Mouse (Mus musculus): ENCODE results near the gene Enpp6. TPM values are rescaled to one million over a fixed set of nuclear protein-coding genes. Genes with fewer than 3 reads are reported as not detected.

Enpp6 gene
- polyA plus RNA-seq, 1 experiment from 2014 or later, result 0.34 TPM

- H3K9me3 ChIP-seq (ENCODE audit: control insufficient read depth, low read length), result no peaks in the 10 kb centered on the region
- H3K4me2 ChIP-seq (ENCODE audit: low read depth), result no peak overlapping the region
- ATAC-seq (ENCODE audit: insufficient read depth, low FRiP score, low TSS enrichment) (no peak), DNase-seq (ENCODE audit: low spot score) (peak; percentile 82)
- H3K4me3 ChIP-seq (ENCODE audit: low read depth, low read length), result no peak overlapping the region
- 21% methylated on average over 7 of the region's 7 CpGs for WGBS
- H3K27ac ChIP-seq (ENCODE audit: low read depth, low read length), result no peak overlapping the region
- H3K9ac ChIP-seq (ENCODE audit: low read length), result no peak overlapping the region
- H3K27me3 ChIP-seq (ENCODE audit: control insufficient read depth, insufficient read depth, low read length), result no peaks in the 10 kb centered on the region
- no peaks in the 10 kb centered on the region for H3K4me1 ChIP-seq (ENCODE audit: control insufficient read depth, insufficient read depth, low read length)
- H3K36me3 ChIP-seq (ENCODE audit: control insufficient read depth, insufficient read depth, low read length), result no peaks in the 10 kb centered on the region
Measured at GRCm38 (mm10) chr8:46953472-46953871, 33.2 kb upstream of the Enpp6 start.

- H3K9ac ChIP-seq (ENCODE audit: low read length), result no peak overlapping the region
- no peak overlapping the region for H3K4me2 ChIP-seq (ENCODE audit: low read depth)
- ATAC-seq (ENCODE audit: insufficient read depth, low FRiP score, low TSS enrichment) (no peak), DNase-seq (ENCODE audit: low spot score) (no peak)
- 59% methylated on average over 10 of the region's 10 CpGs for WGBS
- no peaks in the 10 kb centered on the region for H3K36me3 ChIP-seq (ENCODE audit: control insufficient read depth, insufficient read depth, low read length)
- H3K4me3 ChIP-seq (ENCODE audit: low read depth, low read length), result no peak overlapping the region
- H3K9me3 ChIP-seq (ENCODE audit: control insufficient read depth, low read length), result no peaks in the 10 kb centered on the region
- H3K27me3 ChIP-seq (ENCODE audit: control insufficient read depth, insufficient read depth, low read length), result no peaks in the 10 kb centered on the region
- no peaks in the 10 kb centered on the region for H3K4me1 ChIP-seq (ENCODE audit: control insufficient read depth, insufficient read depth, low read length)
- no peak overlapping the region for H3K27ac ChIP-seq (ENCODE audit: low read depth, low read length)
Measured at GRCm38 (mm10) chr8:46962630-46963427, 23.9 kb upstream of the Enpp6 start.

GRCm38 (mm10) chr8:46963619-46964145 is 23.0 kb upstream of the Enpp6 start:
- no peak for ATAC-seq (ENCODE audit: insufficient read depth, low FRiP score, low TSS enrichment)
- H3K9me3 ChIP-seq (ENCODE audit: control insufficient read depth, low read length), result no peaks in the 10 kb centered on the region
- H3K27me3 ChIP-seq (ENCODE audit: control insufficient read depth, insufficient read depth, low read length), result no peaks in the 10 kb centered on the region
- no peak overlapping the region for H3K9ac ChIP-seq (ENCODE audit: low read length)
- H3K4me1 ChIP-seq (ENCODE audit: control insufficient read depth, insufficient read depth, low read length), result no peaks in the 10 kb centered on the region
- no peak overlapping the region for H3K4me2 ChIP-seq (ENCODE audit: low read depth)
- H3K4me3 ChIP-seq (ENCODE audit: low read depth, low read length), result no peak overlapping the region
- DNase-seq (ENCODE audit: low spot score), result no peak
- WGBS, result 30% methylated on average over 8 of the region's 8 CpGs
- H3K27ac ChIP-seq (ENCODE audit: low read depth, low read length), result no peak overlapping the region
- H3K36me3 ChIP-seq (ENCODE audit: control insufficient read depth, insufficient read depth, low read length), result no peaks in the 10 kb centered on the region

GRCm38 (mm10) chr8:46965812-46966211 is 20.9 kb upstream of the Enpp6 start:
- no peaks in the 10 kb centered on the region for H3K27me3 ChIP-seq (ENCODE audit: control insufficient read depth, insufficient read depth, low read length)
- H3K4me3 ChIP-seq (ENCODE audit: low read depth, low read length), result no peak overlapping the region
- no peaks in the 10 kb centered on the region for H3K9me3 ChIP-seq (ENCODE audit: control insufficient read depth, low read length)
- ATAC-seq (ENCODE audit: insufficient read depth, low FRiP score, low TSS enrichment) (no peak), DNase-seq (ENCODE audit: low spot score) (no peak)
- H3K4me1 ChIP-seq (ENCODE audit: control insufficient read depth, insufficient read depth, low read length), result no peaks in the 10 kb centered on the region
- no peaks in the 10 kb centered on the region for H3K36me3 ChIP-seq (ENCODE audit: control insufficient read depth, insufficient read depth, low read length)
- no peak overlapping the region for H3K9ac ChIP-seq (ENCODE audit: low read length)
- no peak overlapping the region for H3K27ac ChIP-seq (ENCODE audit: low read depth, low read length)
- WGBS, result 61% methylated on average over 14 of the region's 14 CpGs
- H3K4me2 ChIP-seq (ENCODE audit: low read depth), result no peak overlapping the region

- no peak overlapping the region for H3K27ac ChIP-seq (ENCODE audit: low read depth, low read length)
- no peaks in the 10 kb centered on the region for H3K36me3 ChIP-seq (ENCODE audit: control insufficient read depth, insufficient read depth, low read length)
- DNase-seq (ENCODE audit: low spot score) (no peak), ATAC-seq (ENCODE audit: insufficient read depth, low FRiP score, low TSS enrichment) (no peak)
- no peaks in the 10 kb centered on the region for H3K4me1 ChIP-seq (ENCODE audit: control insufficient read depth, insufficient read depth, low read length)
- 93% methylated on average over 3 of the region's 3 CpGs for WGBS
- no peaks in the 10 kb centered on the region for H3K9me3 ChIP-seq (ENCODE audit: control insufficient read depth, low read length)
- H3K27me3 ChIP-seq (ENCODE audit: control insufficient read depth, insufficient read depth, low read length), result no peaks in the 10 kb centered on the region
- no peak overlapping the region for H3K4me2 ChIP-seq (ENCODE audit: low read depth)
- no peak overlapping the region for H3K9ac ChIP-seq (ENCODE audit: low read length)
- H3K4me3 ChIP-seq (ENCODE audit: low read depth, low read length), result no peak overlapping the region
Measured at GRCm38 (mm10) chr8:46968721-46969120, 18.0 kb upstream of the Enpp6 start.

GRCm38 (mm10) chr8:46969386-46969785 is 17.3 kb upstream of the Enpp6 start:
- no peak overlapping the region for H3K9ac ChIP-seq (ENCODE audit: low read length)
- H3K9me3 ChIP-seq (ENCODE audit: control insufficient read depth, low read length), result no peaks in the 10 kb centered on the region
- no peak overlapping the region for H3K4me2 ChIP-seq (ENCODE audit: low read depth)
- no peak overlapping the region for H3K27ac ChIP-seq (ENCODE audit: low read depth, low read length)
- WGBS, result 60% methylated on average over 2 of the region's 2 CpGs
- H3K4me1 ChIP-seq (ENCODE audit: control insufficient read depth, insufficient read depth, low read length), result no peaks in the 10 kb centered on the region
- H3K27me3 ChIP-seq (ENCODE audit: control insufficient read depth, insufficient read depth, low read length), result no peaks in the 10 kb centered on the region
- no peak overlapping the region for H3K4me3 ChIP-seq (ENCODE audit: low read depth, low read length)
- no peak for ATAC-seq (ENCODE audit: insufficient read depth, low FRiP score, low TSS enrichment)
- no peak for DNase-seq (ENCODE audit: low spot score)
- no peaks in the 10 kb centered on the region for H3K36me3 ChIP-seq (ENCODE audit: control insufficient read depth, insufficient read depth, low read length)

GRCm38 (mm10) chr8:46977376-46977775 is 9.3 kb upstream of the Enpp6 start:
- 86% methylated on average over 4 of the region's 4 CpGs for WGBS

GRCm38 (mm10) chr8:46982166-46982565 is 4.5 kb upstream of the Enpp6 start:
- no peaks in the 10 kb centered on the region for H3K27me3 ChIP-seq (ENCODE audit: control insufficient read depth, insufficient read depth, low read length)
- H3K4me3 ChIP-seq (ENCODE audit: low read depth, low read length), result no peak overlapping the region
- H3K36me3 ChIP-seq (ENCODE audit: control insufficient read depth, insufficient read depth, low read length), result no peaks in the 10 kb centered on the region
- no peaks in the 10 kb centered on the region for H3K9me3 ChIP-seq (ENCODE audit: control insufficient read depth, low read length)
- WGBS, result 89% methylated on average over 6 of the region's 6 CpGs
- DNase-seq (ENCODE audit: low spot score) (no peak), ATAC-seq (ENCODE audit: insufficient read depth, low FRiP score, low TSS enrichment) (no peak)
- no peak overlapping the region for H3K4me2 ChIP-seq (ENCODE audit: low read depth)
- H3K9ac ChIP-seq (ENCODE audit: low read length), result no peak overlapping the region
- no peak overlapping the region for H3K27ac ChIP-seq (ENCODE audit: low read depth, low read length)
- H3K4me1 ChIP-seq (ENCODE audit: control insufficient read depth, insufficient read depth, low read length), result no peaks in the 10 kb centered on the region

More at GRCm38 (mm10) chr8:46977376-46977775, 9.3 kb upstream of the Enpp6 start:
- Histone ChIP-seq H3K4me2 (ENCODE audit: low read depth) (no peak overlapping the region), H3K4me3 (ENCODE audit: low read depth, low read length) (no peak overlapping the region), H3K27ac (ENCODE audit: low read depth, low read length) (no peak overlapping the region), H3K9ac (ENCODE audit: low read length) (no peak overlapping the region), H3K9me3 (ENCODE audit: control insufficient read depth, low read length) (no peaks in the 10 kb centered on the region), H3K36me3 (ENCODE audit: control insufficient read depth, insufficient read depth, low read length) (no peaks in the 10 kb centered on the region), H3K4me1 (ENCODE audit: control insufficient read depth, insufficient read depth, low read length) (no peaks in the 10 kb centered on the region), H3K27me3 (ENCODE audit: control insufficient read depth, insufficient read depth, low read length) (no peaks in the 10 kb centered on the region)
- ATAC-seq (ENCODE audit: insufficient read depth, low FRiP score, low TSS enrichment) (no peak), DNase-seq (ENCODE audit: low spot score) (no peak)

GRCm38 (mm10) chr8:46982770-46983169 is 3.9 kb upstream of the Enpp6 start:
- H3K9ac ChIP-seq (ENCODE audit: low read length), result no peak overlapping the region
- H3K4me3 ChIP-seq (ENCODE audit: low read depth, low read length), result no peak overlapping the region
- DNase-seq (ENCODE audit: low spot score) (no peak), ATAC-seq (ENCODE audit: insufficient read depth, low FRiP score, low TSS enrichment) (no peak)
- no peaks in the 10 kb centered on the region for H3K36me3 ChIP-seq (ENCODE audit: control insufficient read depth, insufficient read depth, low read length)
- H3K9me3 ChIP-seq (ENCODE audit: control insufficient read depth, low read length), result no peaks in the 10 kb centered on the region
- no peaks in the 10 kb centered on the region for H3K4me1 ChIP-seq (ENCODE audit: control insufficient read depth, insufficient read depth, low read length)
- no peak overlapping the region for H3K4me2 ChIP-seq (ENCODE audit: low read depth)
- H3K27ac ChIP-seq (ENCODE audit: low read depth, low read length), result no peak overlapping the region
- no peaks in the 10 kb centered on the region for H3K27me3 ChIP-seq (ENCODE audit: control insufficient read depth, insufficient read depth, low read length)
- 84% methylated on average over 4 of the region's 4 CpGs for WGBS
